Mouse (Mus musculus) lung, adult 2 months (tissue): ENCODE measurements around the gene Mrpl37.

Experiments
- CTCF ChIP-seq: fragments of 200-500 bp; IDR thresholded peaks from 2 replicates; pipeline ENCODE4 v1.5.1; 2011; ENCODE audit warnings: mild to moderate bottlenecking, low read length, control low read depth; ENCODE audit not compliant: insufficient read depth
- POLR2A ChIP-seq: fragments of 200-500 bp; IDR thresholded peaks from 2 replicates; pipeline ENCODE4 v1.6.1; 2011; ENCODE audit warnings: low read depth, mild to moderate bottlenecking, control low read depth, low read length, borderline replicate concordance; ENCODE audit errors: extremely low read depth

DNA sequence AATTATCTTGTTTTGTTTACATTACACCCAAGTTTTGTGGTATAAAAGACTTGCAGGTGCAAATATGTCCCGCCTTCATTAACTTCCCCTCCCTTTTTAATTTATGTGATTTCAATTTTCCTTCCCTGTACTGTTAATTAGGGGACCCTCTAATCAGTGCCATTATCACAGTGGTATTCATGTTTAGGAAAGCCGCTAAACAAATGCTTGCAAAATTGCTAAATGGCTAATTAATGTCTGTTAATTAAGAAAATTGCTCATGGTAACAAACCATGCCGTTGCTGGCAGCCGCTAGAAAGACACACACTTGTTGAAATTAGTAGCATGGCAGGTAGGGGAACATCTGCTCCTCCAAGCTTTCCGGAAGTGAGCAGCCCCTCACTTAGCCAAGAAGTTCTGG lies 41.3 kb downstream of the Mrpl37 start:
- no peak for TF ChIP-seq POLR2A
- no peak for TF ChIP-seq CTCF
